Mouse (Mus musculus) embryonic fibroblast, embryonic 13.5 days (primary cell): ENCODE data around the gene Galnt18. TPM values are rescaled to one million over a fixed set of nuclear protein-coding genes. Genes with fewer than 3 reads are reported as not detected.

Experiments
- H3K27ac ChIP-seq: 2 replicates; pipeline ENCODE4 v1.5.1; 2012; ENCODE audit warnings: low read length, control low read depth, inconsistent platforms; ENCODE audit not compliant: insufficient read depth
- H3K4me1 ChIP-seq: 2 replicates; pipeline ENCODE4 v1.6.1; 2011; ENCODE audit warnings: low read length; ENCODE audit not compliant: control insufficient read depth, insufficient read depth
- H3K4me3 ChIP-seq: 2 replicates; pipeline ENCODE4 v1.5.1; 2011; ENCODE audit warnings: mild to moderate bottlenecking, control low read depth, low read length; ENCODE audit not compliant: insufficient read depth
- CTCF ChIP-seq: IDR thresholded peaks from 2 replicates; pipeline ENCODE4 v1.5.1; 2011; ENCODE audit warnings: mild to moderate bottlenecking, control low read depth, low read length, moderate library complexity, borderline replicate concordance; ENCODE audit not compliant: insufficient read depth
- POLR2A ChIP-seq: IDR thresholded peaks from 2 replicates; pipeline ENCODE4 v1.6.1; 2011; ENCODE audit warnings: low read depth, mild to moderate bottlenecking, control low read depth, low read length, moderate library complexity
- polyA plus RNA-seq: library from polyadenylated mRNA; stranded (reverse); fragments of >200 nt; gene quantifications from 2 replicates; pipeline ENCODE4 v1.2.4, GENCODE M21; 2011; ENCODE audit warnings: low read depth; ENCODE audit not compliant: missing spikeins, insufficient read length

The Galnt18 gene
- polyA plus RNA-seq, 1 experiment = 62.9 TPM

DNA sequence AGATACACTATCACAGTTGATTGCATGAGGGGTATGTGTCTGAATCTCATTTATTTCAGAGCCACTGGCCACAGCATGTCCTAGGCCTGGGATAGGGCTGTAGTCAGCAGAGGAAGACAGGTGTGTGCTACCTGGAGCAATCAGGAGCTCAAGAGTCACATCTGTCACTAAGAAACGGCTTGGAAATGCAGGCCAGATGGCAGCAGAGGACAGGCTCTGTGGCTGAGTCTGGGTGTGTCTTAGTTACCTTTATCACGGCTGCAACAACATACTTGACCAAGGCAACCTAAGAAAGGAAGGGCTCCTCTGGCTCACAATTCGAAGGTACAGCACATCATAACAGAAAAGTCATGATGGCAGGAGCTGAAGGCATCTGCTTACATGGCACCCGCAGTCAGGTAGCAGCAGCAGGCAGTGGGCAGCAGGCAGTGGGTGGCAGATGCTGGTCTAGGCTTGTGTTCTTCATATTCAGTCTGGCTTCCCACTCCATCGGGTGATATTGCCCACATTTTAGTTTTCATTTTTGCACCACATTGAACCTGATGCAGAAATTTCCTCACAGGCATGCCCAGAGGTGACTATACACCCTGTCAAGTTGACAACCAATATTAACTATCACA is 190.2 kb downstream of the Galnt18 start:
- Histone ChIP-seq H3K4me3 (no peak overlapping the region), H3K4me1 (no peaks in the 10 kb centered on the region), H3K27ac (no peak overlapping the region)
- no peak for TF ChIP-seq POLR2A
- TF ChIP-seq CTCF = no peak

GRCm38 (mm10) chr7:111588291-111588781 is 191.4 kb downstream of the Galnt18 start:
- no peak overlapping the region for H3K27ac ChIP-seq
- no peak for TF ChIP-seq CTCF
- no peak for TF ChIP-seq POLR2A
- H3K4me3 ChIP-seq = no peak overlapping the region
- no peaks in the 10 kb centered on the region for H3K4me1 ChIP-seq

DNA sequence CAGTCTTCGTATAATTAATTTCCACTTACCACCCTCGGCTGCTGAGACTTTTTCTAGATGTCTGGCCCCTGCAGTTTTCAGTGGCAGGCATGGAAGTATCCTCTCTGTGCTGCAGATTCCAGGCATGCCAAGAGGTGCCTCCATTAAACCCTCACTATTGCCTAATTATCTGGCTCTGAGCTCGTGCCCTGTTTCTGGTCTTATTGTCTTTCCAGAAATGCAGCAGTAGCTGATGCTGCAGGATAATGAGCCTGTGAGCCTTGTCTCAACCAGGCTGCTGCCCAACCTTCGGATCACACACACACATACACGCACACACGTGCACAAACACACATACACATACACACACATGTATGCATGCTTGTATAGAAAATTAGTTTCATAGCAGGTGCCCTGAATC is 199.2 kb downstream of the Galnt18 start:
- H3K4me3 ChIP-seq = no peak overlapping the region
- H3K4me1 ChIP-seq = no peaks in the 10 kb centered on the region
- no peak for TF ChIP-seq POLR2A
- no peak for TF ChIP-seq CTCF
- no peak overlapping the region for H3K27ac ChIP-seq

- Histone ChIP-seq H3K27ac (no peak overlapping the region), H3K4me1 (0 out of 2 replicates have a peak, but pooled peaks cover 4% of the 10 kb centered on the region), H3K4me3 (no peak overlapping the region)
- TF ChIP-seq CTCF = no peak
- TF ChIP-seq POLR2A = no peak
Observed at GRCm38 (mm10) chr7:111575096-111575495, 204.7 kb downstream of the Galnt18 start.

- H3K27ac ChIP-seq = no peak overlapping the region
- TF ChIP-seq POLR2A (no peak), CTCF (no peak)
- no peak overlapping the region for H3K4me3 ChIP-seq
- H3K4me1 ChIP-seq = 0 out of 2 replicates have a peak, but pooled peaks cover 4% of the 10 kb centered on the region
Observed at GRCm38 (mm10) chr7:111572336-111572735, 207.4 kb downstream of the Galnt18 start.

DNA sequence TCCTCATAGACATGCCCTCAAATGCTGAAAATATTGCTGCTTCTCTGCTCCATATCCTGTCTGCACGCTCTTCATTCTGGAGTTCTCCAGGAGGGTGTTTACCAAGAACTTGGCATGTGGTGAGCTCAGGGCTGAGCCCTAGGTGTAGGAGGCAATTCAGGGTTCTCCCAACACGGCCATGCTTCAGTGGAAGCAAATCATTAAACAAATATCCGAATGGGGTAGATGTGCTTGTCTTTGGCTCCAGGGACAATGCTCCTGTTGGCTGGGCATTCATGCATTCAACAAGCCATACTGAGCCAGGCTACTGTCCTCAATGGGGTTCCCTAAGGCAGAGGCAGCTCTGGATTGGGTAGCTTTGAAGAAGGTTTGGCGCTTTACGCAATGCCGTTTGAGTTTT is 212.9 kb downstream of the Galnt18 start:
- no peak overlapping the region for H3K4me3 ChIP-seq
- no peak overlapping the region for H3K27ac ChIP-seq
- TF ChIP-seq CTCF (no peak), POLR2A (no peak)

GRCm38 (mm10) chr7:111563316-111564110 is 216.3 kb downstream of the Galnt18 start:
- Histone ChIP-seq H3K4me3 (no peak overlapping the region), H3K27ac (no peak overlapping the region), H3K4me1 (no peaks in the 10 kb centered on the region)
- TF ChIP-seq POLR2A = no peak
- TF ChIP-seq CTCF = no peak

More for the DNA sequence above, 212.9 kb downstream of the Galnt18 start:
- no peaks in the 10 kb centered on the region for H3K4me1 ChIP-seq

DNA sequence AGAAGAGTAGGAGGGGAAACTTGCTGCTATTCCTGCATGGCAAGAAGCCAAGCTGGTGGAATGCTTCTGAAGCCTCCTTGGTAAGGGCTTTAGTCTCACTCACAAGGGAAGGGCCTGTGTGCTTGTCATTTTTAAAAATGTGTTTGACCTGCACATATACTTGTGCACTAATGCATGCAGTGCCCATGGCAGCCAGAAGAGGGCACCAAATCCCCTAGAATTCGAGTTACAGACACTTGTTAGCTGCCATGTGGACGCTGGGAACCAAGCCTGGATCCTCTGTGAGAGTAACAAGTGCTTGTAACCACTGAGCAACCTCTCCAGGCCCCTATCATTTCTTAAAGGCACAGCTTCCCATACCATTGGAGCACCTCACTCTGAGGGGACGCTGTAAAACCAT is 219.7 kb downstream of the Galnt18 start:
- Histone ChIP-seq H3K4me3 (no peak overlapping the region), H3K4me1 (no peaks in the 10 kb centered on the region), H3K27ac (no peak overlapping the region)
- TF ChIP-seq POLR2A (no peak), CTCF (no peak)

GRCm38 (mm10) chr7:111559011-111559410 is 220.8 kb downstream of the Galnt18 start:
- TF ChIP-seq CTCF (no peak), POLR2A (no peak)
- Histone ChIP-seq H3K4me3 (no peak overlapping the region), H3K27ac (no peak overlapping the region), H3K4me1 (no peaks in the 10 kb centered on the region)

DNA sequence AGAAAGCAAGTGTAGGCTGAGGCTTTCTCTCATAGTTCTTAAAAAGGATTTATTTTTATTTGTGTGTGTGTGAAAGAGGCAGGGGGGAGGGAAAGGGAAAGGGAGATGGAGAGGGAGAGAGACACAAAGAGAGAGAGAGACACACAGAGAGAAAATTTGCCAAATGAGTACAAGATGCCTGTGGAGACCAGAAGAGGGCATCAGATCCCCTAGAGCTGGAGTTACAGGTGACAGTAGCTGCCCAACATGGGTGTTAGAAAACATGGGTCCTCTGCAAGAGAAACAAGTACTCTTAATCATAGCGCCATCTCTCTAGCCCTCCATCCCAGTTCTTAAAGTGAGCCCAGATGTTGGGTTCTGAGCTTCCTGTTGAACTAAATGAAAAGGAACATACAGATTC is 228.8 kb downstream of the Galnt18 start:
- no peak overlapping the region for H3K27ac ChIP-seq
- H3K4me1 ChIP-seq = no peaks in the 10 kb centered on the region
- H3K4me3 ChIP-seq = no peak overlapping the region
- no peak for TF ChIP-seq POLR2A
- no peak for TF ChIP-seq CTCF
